Mouse (Mus musculus) right cerebral cortex, postnatal 14 days (tissue): ENCODE measurements around the gene Zfp420.

Experiments used
- DNase-seq: peaks from one replicate; pipeline ENCODE4 v3.0.0; 2022

The Zfp420 gene

DNA sequence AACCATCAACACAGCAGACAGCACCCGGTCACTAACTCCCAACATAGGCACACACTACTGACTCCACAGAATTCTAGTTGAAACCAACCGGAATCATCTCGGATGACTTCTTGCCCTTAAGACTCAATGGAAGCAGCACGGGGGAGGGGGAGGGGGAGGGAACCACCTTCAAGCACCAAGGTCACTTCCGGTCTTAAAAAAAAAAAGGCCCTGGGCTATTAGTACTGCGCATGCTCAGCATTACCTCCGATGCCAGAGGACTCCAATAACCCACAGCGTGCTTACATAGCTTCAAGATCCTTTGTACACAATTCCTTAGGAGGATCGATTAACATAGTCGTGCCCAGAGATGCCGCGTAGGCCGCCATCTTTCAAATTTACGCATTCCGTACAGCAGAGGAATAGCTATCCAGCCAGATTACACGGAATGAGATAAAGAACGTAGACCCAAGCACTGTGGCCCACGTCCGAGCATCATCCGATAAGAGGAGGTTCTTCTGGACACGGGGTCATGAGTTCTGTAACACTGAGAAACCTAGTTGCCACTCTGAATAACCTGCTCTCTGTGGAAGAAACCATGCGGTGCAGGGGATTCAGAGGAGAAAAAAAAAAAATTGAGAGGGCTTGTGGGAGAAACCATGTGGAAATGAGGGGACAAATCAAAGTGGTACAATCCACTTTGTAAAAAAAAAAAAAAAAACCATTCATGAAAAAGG, 46.3 kb downstream of the Zfp420 start, which contains the start of gene Zfp27:
Gene Zfp27, minus strand, starts transcription at position 607 of the 716 bp plus-strand sequence.
- peak; percentile 38 for DNase-seq

DNA sequence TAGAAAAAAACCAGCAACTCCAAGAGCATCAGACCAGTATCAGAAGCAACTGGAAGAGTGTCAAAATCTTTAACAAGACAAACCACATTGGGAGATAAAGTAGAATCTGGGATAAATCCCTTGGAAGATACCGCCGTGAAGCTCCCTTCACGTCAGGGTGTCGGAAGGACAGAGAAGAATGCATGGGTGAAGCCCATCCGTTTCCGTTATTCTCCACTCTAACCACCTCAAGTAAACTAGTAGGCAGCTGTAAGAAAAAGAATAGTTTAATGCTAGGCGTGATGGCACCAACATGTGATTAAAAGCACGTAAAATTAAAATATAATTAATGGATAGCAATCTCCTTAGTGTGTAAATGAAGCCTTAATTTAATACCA, 46.9 kb downstream of the Zfp420 start:
- DNase-seq: no peak

DNA sequence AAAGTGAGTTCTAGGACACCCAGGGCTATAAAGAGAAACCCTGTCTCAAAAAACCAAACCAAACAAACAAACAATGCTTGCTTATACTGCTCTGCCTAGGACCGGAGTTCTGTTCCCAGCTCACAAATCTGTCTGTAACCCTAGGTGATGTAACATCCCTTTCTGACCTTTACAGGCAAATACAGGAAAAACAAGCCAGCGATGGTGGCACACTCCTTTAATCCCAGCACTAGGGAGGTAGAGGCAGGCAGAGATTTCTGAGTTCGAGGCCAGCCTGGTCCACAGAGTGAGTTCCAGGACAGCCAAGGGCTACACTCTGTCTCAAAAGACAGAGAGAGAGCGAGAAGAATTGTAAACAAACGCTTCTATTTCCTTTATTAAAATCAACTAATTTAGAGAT, 47.4 kb downstream of the Zfp420 start:
- no peak for DNase-seq

DNA sequence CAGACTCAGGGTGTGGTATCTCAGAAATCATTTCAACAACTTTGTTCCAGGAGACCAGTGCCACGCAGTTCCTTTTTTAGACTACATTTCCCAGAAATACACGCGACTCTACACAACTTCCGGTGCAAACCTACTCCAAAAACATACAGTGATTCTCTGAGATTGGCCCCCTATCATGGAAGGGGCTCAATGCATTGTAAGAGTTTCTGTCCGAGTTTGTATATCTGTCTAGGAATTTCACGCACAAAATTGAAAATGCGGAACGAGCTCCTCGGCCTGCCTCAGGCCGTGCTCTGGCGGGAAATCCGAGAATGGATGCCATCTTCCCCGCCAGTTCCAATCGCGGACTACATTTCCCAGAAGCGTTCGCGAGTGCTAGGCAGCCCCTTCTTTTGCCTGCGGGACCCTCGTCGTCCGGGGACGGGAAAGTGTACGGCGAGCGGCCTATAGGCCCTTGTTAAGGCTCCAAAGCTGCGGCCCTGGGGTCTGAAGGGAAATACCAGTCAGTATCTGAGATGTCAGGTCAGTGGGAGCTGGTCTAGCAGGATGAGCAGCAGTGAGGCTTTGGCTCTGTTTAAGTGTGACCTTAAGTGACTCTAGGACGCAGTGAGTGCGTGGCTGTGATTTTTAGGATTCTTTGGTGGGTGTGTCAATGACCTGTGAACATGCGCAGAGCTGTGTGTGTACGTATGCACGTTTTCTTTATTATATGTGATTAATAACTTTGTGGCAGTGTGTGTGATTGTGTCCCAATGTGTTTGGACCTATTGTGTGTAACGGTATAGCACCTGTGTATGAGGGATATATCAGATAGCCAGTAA, 48.6 kb downstream of the Zfp420 start, which contains the start of gene Zfp383:
Gene Zfp383, plus strand, starts transcription at position 94 of the 821 bp plus-strand sequence.
- DNase-seq: peak; percentile 73

DNA sequence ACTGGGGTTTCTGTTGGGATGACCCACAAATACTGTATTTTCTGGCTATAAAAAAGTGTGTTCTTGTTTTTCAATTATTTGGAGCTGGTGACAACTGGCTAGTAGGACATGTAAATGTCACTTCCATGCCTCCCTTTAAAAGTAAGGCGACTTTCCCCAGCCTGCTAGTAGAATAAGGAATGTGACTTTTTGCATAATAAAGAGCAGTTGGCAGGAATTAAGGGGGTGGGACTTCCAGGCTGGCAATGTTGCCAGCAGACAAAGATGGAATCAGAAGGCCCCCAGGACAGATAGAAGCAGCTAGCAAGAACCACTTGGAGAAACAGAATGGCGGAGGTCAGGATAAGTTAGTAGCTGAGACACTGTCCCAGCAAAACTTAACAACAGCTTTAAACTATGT, 50.5 kb downstream of the Zfp420 start:
- no peak for DNase-seq

DNA sequence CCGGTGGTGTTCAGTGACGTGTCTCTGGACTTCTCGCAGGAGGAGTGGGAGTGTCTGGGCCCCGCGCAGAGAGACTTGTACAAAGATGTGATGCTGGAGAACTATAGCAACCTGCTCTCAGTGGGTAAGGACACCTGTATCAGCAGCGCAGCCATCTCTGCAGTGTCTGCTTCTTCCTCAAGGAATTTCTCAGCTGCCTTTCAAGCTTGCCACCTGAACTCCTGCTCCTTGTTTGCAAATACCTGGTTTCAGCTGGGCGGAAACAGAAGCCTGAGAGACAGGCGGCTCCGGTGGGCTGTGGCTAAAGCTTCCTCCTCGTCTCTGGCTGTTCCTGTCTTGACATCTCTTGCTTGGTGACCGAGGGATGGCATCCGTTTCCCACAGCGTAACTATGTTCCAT, 52.4 kb downstream of the Zfp420 start:
- DNase-seq: no peak

DNA sequence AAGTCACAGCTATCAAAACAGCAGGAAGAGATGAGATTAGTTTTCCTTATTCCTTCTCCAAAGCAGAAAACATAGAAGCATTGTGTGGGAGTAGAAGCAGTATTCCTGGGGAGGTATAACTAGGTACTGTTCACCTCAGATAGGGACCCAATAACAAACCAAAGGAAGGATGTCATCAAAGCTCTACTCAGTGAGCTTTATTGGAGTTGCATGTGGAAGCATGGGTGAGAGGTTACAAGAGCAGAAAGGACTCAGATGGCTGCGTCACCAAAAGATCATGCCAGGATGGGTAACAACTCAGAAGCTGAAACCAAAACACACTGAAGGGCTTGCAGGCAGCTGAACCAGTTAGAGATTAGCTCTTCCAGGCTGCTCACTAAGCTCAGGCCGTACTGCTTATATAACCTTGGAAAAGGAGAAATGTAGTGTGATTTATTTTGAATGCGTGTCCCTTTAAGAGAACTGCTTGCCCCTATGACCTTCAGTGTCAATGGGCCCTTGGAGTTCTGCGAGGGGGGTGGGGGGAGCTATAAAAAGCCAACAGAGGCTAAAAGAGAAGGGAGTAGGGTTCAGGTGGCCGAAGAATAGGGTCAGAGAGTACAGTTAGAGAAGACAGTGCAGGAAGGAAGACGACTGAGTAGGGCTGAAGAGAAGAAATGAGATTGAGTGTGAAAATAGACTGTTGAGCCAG, 57.7 kb downstream of the Zfp420 start:
- DNase-seq: no peak

DNA sequence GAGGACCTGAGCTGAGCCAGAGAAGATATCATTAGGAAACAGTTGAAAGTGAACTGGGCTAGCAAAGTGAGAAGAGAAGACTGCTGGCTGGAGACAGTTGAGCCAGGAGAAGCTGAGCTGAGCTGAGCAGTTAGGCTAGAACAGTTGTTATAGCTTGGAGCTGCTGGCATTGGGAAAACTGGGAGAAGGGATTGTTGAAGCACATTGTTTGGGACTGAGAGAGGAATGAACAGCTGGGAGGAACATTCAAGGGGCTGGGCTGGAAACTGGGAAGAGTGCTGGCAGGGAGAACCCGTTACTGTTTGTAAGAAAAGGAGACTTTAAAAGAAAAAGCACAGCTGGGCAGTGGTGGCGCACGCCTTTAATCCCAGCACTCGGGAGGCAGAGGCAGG, 58.3 kb downstream of the Zfp420 start:
- DNase-seq: no peak

DNA sequence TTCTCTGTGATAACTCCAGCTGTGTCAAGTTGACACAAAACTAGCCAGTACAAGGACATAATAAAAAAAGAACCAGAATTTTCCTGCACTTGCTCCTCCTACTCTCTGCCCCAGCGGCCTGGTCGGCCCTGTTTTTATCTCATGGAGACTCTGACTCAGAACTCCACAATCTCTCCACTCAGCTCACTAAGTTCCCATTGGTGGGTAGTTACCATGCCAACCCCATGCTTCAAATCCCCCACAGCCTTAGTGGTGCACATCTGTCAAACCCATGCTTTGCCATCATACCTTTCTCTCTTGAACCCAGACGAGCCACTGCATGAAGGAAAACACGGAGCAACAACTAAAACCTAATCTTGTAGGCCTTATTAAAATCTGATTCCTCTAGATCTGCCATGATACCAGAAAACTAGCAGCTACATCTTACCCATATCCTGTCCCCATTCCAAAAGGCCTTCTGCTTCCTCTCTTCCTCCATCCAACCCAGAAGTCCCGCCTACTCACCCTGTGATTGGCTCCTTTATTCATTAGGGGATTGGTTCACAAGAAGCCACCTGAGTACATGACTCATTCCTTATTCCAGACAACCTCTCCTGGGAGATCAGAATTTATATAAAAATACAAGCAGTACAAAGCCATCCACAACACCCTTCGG, 61.8 kb downstream of the Zfp420 start:
- DNase-seq: no peak

DNA sequence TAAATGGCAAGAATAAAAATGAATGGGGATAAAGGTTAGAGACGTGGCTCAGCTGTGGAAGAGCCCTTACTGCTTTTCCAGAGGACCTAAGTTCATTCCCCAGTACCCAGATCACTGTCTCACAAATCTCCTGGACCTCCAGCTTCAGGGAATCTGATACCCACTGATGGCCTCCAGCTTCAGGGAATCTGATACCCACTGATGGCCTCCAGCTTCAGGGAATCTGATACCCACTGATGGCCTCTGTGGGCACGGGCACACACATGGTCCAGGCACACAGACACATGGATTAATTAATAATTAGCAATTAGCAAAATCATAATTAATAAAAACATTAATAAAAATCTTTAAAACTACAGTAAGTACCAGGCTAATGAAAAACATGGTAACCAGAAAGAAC, 63.0 kb downstream of the Zfp420 start:
- no peak for DNase-seq
